Mouse (Mus musculus) naive thymus-derived CD4-positive, alpha-beta T cell, adult 2 months (primary cell): ENCODE measurements at regions not wholly inside any gene's neighbourhood (a gene's known extent, or its start where the extent isn't known, plus 50 kb on each side); places are given as distances from the start of the nearest gene placed in this dataset.

Experiments
- DNase-seq: peaks from one replicate; pipeline ENCODE4 v3.0.0-alpha.2; 2011; ENCODE audit warnings: low read depth

DNA sequence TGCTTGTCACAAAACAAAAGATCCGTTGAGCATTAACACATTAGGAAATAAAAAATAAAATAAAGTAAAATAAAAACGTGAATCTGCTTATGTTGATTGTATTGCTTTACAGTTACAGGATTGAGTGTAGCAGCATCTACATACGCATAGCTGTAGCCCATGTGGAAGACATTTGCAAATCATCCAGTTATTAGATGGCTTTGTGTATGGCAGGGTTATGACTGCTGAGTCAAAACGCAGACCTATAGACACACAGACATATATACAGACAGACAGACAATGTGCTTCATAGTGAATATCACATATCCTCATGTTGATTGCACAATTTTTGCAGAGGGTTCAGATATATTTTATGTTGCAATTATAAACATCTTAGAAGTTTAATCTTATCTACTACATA, 64.5 kb downstream of the Gm11146 start:
- no peak for DNase-seq

DNA sequence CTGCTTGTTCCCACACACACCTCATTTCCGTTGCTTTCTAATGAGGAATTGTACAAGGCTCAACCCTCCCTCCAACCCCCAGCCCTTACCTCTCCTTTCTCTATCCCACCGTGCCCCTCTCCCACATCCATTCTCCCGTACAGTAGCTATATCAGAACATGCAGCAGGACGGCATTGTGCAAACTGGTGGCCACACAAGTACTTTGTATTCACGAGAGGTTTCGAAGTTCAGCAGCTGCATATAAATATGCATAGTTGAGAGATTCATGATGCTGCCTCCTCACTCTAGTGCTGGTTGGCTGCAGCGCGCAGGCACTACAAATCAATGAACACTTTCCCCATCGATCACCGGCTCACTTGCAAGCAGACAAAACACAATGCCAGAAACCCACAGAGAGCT, 65.1 kb downstream of the Gm11146 start:
- no peak for DNase-seq

DNA sequence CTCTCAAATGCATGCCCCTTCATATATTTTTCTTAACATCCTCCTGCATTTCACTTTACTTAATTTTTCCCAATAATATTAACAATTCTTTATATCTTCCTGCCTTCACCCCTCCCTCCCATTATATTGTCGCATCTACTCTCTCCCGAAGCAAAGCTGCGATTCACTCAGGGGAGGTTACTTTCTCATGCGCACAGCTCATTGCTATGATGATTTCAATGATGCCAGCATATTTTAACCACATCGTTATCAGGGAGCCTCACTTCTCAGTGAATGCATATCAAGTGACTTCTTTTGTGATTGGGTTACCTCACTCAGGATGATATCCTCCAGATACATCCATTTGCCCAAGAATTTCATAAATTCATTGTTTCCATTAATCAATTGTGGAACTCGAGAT, 65.6 kb downstream of the Gm11146 start:
- DNase-seq: no peak

DNA sequence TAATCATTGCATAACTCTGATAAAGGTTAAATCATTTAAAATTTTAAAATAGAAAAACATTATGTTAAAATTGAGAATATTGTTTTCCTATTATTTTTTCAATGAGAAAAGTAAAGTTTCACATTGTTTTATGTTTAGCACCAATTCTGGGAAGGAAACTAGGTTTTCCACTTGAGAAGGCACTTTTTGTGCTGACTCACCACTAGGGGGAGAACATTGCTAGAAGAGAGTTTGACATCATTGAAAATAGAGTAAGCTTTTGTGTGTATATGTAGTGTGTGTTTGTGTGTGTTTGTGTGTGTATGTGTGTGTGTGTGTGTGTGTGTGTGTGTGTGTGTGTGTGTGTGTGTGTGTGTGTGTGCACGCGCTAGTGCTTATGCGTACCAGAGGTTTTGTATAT, 66.9 kb downstream of the Gm11146 start:
- peak; percentile 3 for DNase-seq

DNA sequence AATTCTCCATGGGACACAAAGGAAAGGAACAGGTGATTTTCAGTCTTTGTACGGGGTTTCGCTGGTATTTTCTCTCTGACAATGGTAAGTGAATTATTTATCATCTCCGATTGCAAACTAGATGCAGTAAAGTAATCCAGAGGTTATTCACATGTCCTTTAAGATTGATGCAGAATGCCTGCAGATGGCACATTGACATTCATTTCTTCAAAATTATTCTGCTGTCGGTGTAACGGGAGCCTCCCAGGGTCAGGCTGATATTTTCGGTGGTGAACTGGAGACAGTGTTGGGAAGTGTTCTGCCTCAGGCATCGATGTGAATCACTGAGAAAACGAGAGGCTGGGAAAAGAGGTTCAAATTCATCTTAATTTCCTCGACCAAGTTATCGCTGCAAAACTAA, 70.3 kb downstream of the Gm11146 start:
- no peak for DNase-seq

DNA sequence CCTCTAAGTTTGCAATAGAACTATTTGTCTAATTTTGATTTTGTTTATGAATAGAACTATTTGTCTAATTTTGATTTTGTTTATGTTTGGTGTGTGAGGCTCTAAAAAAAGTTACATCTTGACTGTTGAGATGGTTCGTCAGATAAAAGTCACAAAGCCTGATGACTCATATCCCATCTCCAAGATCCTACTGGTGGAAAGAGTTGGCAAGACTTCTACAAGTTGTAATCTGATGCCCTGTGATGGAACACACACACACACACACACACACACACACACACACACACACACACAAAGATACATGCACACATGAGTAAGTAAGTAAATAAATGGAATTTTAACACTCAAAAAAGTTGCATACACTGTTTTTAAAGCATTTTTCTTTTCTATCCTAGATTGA, 73.9 kb downstream of the Gm11146 start:
- no peak for DNase-seq

DNA sequence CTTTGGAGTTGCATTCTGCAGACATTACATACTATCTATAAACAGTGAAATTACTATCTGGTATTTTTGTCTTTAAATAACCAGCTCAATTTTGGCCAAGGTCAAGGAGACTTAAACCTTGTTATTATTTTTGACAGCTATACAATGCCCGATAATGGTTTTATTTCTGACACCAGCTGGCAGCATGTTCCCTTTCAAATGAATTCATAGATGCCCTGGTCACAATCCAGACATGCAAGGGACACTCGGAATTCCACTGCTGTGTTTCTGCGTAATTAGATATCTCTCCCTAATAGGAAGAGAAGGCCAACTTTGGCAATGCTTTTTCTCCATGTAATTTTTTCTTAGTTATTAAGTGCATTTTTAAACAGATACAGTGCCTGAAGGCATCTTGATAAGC, 87.3 kb downstream of the Gm11146 start:
- DNase-seq: no peak

DNA sequence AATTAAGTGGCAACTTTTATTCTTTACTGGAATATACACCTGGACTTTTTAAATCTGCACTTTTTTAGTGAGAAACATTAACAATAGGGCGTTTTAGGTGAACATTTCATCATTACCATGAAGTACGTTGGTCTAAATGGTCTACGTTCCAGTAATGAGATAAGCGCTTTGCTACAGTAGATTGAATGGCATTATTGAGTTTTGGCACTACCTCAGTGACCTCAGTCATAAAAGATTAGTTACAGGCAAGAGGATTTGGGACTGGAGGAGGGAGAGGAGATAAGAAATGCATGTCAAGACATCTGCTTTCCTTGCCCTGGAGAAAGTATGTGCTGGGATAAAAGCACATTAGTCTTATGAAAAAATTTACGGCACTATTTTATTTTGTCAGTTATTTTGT, 98.3 kb downstream of the Gm11146 start:
- no peak for DNase-seq

DNA sequence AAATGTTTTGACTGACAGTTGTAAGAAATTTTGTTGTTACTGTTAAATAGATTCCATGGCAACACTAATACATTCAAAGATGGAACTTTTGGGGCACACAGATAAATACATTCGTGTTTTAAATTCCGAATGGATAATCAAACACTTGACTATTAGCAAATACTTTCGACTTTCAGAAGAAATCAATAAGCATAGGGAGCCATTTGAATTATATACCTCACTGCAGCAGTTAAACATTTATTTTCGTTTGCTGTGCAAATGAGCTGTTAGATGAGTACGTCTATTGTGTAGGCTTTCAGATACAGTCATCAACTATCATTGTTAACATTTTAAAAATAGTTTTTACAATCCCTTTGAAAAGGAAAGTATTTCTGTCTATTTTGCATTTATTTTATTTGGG, 99.0 kb downstream of the Gm11146 start:
- no peak for DNase-seq

DNA sequence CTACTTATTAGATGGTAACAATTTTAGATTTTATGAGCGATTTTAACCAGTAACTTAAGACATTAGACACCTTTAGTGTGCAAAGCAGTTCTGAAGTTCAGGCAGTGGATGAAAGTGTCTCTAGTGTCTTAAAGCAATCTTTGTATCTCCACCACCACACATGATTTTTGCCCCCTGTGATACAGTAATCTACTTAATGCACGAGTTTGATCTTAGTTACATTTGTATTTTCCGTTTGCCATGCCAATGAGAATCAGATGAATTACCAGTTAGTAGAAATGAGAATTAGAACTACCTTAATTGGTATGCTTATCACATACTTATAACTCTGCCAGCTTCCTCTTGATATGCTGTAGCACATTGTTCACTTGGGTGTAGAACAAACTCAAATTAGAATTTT, 99.9 kb downstream of the Gm11146 start:
- DNase-seq: no peak

DNA sequence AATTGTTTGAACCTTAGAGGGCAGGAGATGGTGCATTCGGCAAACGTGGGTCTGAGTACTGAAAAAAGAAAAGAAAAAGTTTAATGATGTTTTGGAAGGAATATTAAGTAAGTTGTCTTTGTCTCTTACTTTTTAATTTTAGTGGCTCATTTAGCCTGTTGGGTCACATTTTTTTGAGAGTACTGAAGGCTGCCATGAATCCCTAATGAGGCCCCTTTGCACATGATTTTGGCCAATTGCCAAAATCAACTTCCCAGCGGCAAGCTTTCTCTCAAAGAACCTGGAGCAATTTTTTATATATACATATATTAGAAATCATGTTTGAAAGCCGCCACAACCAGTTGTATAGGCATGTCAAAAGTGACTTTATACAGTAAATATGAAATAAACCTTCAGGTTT, 100.9 kb downstream of the Gm11146 start:
- DNase-seq: no peak

DNA sequence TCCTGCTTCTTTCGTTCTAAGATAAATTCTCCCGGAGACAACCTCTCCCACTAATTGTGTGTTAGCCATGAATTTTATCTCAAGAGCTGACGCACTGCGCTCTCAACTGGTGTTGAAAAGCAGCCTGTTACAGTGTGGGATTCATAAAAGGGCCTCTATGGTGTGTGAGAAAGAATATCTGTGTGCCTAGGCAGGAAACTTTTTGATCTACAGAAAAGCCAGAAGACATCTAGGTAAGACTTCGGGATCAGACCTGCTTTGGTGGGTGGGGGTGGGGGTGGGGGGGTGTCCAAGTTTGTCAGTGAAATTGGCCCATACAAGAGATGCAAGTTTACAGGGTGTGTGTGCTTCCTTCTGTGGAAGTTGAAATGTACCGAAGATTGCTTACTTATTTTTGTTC, 101.5 kb downstream of the Gm11146 start:
- no peak for DNase-seq

DNA sequence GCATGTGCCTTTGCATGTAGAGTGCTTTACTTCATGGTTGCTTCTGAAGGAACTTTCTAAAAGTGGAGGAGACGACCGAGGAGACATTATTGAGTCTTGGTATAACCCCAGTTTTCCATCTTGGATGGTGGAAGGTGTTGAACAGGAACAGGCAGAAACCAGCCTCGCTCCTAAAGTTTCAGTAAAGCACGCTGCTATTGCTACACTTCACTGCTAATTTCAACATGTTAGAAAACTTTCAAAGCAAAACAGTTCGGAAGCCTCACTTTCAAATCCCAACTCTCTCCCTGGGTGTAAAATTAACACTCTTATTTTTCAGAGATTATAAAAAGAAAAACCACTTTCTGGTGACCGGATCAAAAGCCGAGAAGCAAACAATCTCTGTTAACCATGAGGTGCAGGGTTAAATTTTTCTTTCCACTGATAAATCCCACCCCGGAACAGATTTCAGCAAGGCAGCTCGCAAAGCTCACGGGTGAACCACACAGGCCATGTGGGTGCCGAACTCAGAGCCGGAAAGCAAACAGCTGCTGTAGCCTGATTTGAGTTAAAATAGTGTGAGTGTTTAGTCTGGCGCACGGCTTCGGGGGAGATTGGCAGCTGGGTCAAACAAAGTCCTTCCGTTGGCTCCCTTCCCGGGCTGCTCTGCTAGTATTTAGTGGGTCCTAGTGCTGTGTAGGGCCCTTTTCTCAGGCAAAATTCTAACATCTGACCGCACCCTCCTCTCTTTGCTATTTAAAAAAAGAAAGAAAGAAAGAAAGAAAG, 102.2 kb downstream of the Gm11146 start:
- no peak for DNase-seq

DNA sequence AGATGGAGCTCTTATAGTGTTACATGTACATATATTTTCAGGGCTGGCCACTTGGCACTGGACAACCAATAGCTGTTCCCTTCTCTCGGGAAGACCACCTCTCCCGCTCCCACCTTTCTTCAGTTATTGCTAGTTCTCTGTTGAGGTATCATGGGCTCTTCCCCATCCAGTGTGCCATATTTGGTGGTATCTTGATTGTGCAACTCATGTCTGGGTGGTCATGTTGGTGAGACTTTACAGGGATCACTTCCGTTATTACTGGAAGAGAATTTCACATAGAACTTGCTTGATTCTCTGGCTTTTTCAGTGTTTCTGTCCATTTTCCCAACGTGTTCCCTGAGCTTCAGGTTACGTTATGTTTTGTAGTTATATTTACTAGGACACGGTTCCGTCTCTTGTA, 106.6 kb downstream of the Gm11146 start:
- no peak for DNase-seq

DNA sequence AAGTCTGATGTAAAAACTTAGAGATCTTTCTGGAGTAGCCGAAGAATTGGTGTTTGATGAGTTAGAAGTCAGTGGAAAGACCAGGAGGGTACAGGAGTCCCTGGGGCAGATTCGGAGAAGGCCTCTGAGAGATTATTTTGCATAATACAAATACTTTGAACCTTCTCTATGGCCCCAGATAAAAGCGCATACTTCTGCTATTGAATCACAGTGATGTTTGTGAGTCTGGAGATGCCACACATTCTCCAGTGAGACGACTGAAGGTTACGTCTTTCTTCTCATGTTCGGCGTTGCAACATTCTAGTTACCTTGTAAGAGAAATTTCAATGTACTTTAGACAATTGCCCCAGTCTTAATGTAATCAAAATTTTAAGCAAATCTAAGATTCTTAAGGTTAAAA, 107.9 kb downstream of the Gm11146 start:
- DNase-seq: no peak

DNA sequence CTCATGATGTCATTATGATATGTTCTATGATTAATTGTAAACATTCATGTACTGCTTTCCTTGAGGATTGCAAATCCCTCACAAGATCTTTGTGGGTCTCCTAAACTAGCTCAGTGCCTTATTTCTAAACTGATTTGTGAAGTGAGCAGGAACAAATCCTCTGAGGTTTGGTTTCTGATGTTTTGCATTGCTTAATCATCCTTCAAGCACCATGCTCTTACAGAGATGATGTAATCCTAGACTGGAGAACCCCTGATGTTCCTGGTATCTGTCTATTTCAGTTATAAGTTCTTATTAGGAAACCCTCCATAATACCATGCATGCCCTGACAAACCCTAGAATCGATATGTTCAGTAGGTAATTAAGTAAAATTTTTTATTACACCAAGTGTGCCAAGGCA, 113.7 kb downstream of the Gm11146 start:
- no peak for DNase-seq

DNA sequence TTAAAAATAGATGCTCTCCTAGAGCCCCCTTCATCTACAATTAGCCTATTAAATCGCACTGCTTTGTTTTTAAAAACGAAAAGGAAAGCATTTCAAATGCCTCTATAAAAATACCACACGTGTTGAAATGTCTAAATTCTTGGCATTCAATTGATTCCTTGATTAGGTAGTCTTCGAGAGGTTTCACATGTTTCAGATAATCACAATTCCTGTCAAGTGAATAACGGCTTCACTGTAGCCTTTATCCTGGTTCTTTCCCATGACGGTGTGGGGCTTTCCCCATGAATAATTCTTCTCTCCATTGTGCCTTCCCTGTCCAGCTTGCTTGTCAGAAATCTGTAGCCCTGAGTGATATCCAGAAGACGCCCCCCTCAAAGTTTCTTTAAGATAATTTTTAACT, 122.1 kb downstream of the Gm11146 start:
- DNase-seq: no peak

DNA sequence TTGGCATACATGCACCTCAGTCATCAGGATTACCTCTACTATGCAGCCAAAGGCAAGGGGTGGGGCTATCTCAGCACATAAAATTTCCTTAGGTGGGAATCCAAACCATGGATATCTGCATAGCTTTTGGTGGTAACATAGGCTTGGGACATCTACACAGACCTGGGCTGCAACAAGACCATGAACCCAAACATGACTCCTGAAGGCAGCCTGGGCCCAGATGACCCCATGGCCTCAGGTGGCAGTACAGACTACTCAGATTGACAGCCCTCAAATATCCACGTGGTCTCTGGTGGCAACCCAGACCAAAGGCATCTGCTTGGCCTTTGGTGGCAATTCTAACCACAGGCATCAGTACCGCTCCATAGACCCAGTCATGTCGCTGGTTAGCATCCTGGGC, 130.0 kb downstream of the Gm11146 start:
- no peak for DNase-seq

DNA sequence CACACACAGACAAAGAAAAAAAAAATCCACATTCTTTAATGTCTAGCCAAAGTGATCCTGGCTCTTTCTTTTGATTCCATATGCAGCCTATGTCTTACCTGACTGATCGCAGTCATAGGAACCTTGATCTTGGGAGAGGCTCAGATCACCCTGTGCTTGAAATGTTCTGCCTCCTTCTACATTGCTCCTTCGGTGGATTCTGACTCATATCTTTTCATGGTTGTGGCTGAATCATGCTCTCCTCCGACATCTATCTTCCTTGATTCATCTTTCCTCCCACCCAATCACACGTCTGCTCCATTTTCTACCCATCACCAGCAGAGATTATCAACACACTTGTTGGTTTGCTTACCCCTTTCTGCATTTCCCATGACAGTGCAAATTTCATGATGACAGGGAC, 132.0 kb downstream of the Gm11146 start:
- no peak for DNase-seq

DNA sequence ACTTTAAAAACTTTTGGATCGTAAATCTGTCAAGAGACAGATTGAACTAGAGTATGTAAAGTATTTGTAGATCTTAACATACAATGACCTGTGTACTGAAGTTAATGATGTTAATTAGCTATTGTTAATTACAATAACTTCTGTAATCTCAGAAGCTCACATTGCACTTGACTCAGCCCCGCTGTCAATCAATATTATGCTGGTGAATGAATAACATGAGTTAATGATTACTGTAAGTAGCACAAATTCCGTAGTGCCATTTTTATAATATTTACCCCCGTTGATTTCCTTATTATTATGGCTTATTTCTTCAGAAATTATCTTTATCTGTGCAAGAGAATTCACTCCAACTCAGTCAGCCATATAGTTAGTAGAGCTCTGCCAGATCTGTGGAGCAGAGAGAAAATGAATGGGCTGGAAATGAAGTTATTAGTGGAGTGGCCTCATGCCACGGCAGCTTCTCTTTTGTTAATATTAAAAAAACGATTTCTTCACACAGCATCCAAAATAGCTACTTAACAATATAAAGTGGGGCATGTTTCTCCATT, 132.5 kb downstream of the Gm11146 start:
- no peak for DNase-seq

DNA sequence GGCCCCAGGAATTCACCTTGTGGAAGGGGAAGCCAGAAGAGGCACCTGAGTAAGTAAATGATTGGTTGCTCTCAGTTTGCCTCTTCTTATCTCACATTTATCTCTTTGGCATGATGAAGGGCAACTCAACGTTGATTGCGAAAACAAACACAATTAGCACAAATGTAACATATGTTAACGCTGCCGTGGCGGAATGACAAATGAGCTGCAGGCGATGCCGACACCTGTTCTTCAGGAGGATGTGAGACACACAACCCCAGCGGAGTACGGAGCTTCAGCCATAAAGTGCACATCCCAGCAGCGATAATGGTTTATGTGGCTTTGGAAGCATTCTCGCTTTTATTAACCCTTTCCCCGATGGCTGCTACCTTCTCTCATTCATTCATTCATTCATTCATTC, 134.7 kb downstream of the Gm11146 start:
- DNase-seq: no peak

DNA sequence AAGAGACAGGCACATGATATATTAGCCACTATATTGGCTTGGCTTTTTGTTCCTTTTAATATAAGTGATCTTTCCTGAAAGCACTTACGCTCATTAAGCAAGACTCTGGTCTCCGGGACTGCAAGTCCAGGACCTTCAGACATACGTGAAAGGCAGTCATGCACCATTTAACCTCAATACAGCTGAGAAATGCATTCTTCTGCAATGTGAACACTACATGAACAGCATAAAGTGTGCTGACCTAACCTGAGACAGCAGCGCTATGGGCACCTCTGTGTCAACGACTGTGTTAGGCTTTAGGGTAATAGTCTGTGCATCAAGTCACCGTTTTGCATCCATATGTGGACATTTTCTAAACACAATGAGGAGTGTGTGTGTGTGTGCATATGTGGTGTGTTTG, 137.3 kb downstream of the Gm11146 start:
- DNase-seq: no peak

DNA sequence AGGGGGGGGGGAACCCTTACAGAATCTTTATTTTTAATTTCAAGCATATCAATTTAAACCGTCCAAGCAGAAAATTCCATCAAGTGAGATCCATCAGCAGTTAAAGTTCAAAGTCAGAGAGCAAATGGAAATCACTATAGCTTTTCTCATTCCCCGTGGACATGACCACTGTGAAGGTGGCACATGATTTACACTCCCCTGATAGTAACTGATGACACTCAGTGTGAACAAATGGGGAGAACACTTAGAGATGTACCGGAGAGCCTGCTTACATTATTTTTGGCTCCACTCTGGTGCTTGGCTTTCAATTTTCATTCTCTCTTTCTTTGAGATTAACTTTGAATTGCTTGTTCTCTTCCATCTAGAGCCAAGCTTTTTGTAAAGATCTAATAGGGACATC, 140.0 kb downstream of the Gm11146 start:
- no peak for DNase-seq

DNA sequence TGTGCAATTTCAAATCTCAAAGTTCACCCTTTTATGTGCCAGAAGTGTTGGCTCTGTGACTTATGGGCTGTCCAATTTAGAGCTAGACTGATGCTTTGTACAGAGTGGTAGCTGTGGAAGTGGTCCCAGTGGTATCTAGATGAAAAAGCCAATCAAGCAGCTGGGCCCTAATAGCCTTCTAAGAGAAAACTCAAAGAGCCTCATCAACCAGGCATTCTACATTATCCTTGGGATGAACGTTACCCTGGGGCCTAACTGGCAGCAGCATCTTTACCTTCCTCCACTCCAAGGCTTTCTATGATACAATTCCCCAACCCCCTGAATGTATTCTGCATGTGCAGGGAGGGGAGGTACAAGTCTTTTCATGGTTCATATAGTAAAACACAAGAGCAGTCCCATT, 140.4 kb downstream of the Gm11146 start:
- no peak for DNase-seq
